8 mouse cellular contexts compared by ENCODE assay signal in the genomic region with DNA sequence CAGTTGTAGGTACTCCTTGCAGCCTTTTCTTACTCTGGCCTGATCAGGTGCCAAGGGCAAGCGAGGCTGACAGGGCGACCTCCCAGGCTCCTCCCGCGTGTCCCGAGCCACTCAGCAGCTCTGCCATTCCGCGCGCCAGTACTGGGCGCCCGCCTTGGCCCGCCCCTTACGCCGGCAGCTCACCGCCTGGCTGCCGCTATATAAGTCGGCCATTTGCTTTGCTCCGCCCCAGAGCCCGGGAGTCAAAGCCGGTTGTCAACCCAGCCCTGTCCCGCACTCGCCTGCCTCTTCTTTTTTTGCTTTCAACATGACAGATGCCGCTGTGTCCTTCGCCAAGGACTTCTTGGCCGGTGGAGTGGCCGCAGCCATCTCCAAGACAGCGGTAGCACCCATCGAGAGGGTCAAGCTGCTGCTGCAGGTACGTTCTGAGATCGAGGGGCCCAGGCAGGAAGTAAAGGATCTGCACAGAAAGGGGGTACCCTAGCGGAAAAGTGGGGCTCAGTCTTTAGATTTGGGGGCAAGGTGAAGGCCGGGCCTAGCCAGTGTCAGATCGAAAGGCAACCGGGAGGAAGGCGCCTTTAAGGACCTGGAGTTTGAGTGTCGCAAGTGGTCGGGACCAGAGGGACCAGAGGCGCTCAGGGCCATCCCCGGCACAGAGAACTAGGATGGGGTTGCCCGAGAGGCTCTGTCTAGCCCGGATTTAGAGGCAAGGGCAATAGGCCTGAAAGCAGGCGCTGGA. TPM values are rescaled to one million over a fixed set of nuclear protein-coding genes. Genes with fewer than 3 reads are reported as not detected.
DNase-seq lines count a peak whose midpoint lies in the region; ATAC-seq and TF ChIP-seq lines count a peak whose summit lies in the region.

A gene (plus strand): TSS at position 228 of the 739 bp plus-strand sequence.

- no peaks in the 10 kb centered on the region for H3K27me3 ChIP-seq in intestine, postnatal 0 days (replicated peaks; ENCODE audit: control insufficient read depth, insufficient read depth, low read length)
- H3K27me3 ChIP-seq in midbrain, embryonic 10.5 days (ENCODE audit: low read depth, poor library complexity, severe bottlenecking): no peaks in the 10 kb centered on the region

- ATAC-seq in intestine, postnatal 0 days: peak; percentile 90

- peak within 1 kb of the TSS; percentile 59 for H3K4me2 ChIP-seq in intestine, postnatal 0 days (replicated peaks; ENCODE audit: low read depth)

- peak within 1 kb of the TSS; percentile 67 for H3K4me3 ChIP-seq in intestine, postnatal 0 days (ENCODE audit: low read depth, low read length)
- H3K4me3 ChIP-seq in midbrain, embryonic 10.5 days: peak within 1 kb of the TSS; percentile 69

- DNase-seq in adrenal gland, adult 8-10 months: peak; percentile 83
- DNase-seq in embryo, embryonic 9.5 days (ENCODE audit: extremely low spot score): peak; percentile 81
- no peak for DNase-seq in gonadal fat pad, adult 2 months (ENCODE audit: low read depth)
- peak; percentile 77 to 82 for DNase-seq in left cerebral cortex, postnatal 36 days (ENCODE audit: low spot score in 2 of 2)
- DNase-seq in midbrain, embryonic 10.5 days (ENCODE audit: low spot score): peak; percentile 82
- peak; percentile 73 for DNase-seq in right cerebral cortex, postnatal 4 days
- DNase-seq in yolk sac, embryonic 10.5 days (ENCODE audit: low spot score): peak; percentile 82

- H3K27ac ChIP-seq in intestine, postnatal 0 days (ENCODE audit: low read depth, low read length): peak within 1 kb of the TSS; percentile 97
- H3K27ac ChIP-seq in midbrain, embryonic 10.5 days (replicated peaks): peak within 1 kb of the TSS; percentile 89

- peak within 1 kb of the TSS; percentile 77 for H3K9ac ChIP-seq in intestine, postnatal 0 days (ENCODE audit: low read depth, low read length)

- H3K9me3 ChIP-seq in intestine, postnatal 0 days (ENCODE audit: control insufficient read depth): no peaks in the 10 kb centered on the region
- peaks cover 8% of the 10 kb centered on the region; the same call in 1 of the 2 replicates for H3K9me3 ChIP-seq in midbrain, embryonic 10.5 days (replicated peaks)

- intact Hi-C loops in left cerebral cortex, postnatal 36 days (cut with DNase I): no loop called here

- TF ChIP-seq CTCF in intestine, postnatal 0 days (IDR thresholded peaks at IDR 0.05; ENCODE audit: low read depth): no peak

- WGBS in intestine, postnatal 0 days: 23% methylated on average over 40 of the region's 41 CpGs
- 19% methylated on average over 41 of the region's 41 CpGs for WGBS in midbrain, embryonic 10.5 days

- no peaks in the 10 kb centered on the region for H3K4me1 ChIP-seq in intestine, postnatal 0 days (replicated peaks; ENCODE audit: control insufficient read depth, insufficient read depth, low read length)
- peaks cover 13% of the 10 kb centered on the region for H3K4me1 ChIP-seq in midbrain, embryonic 10.5 days

- peaks cover 9% of the 10 kb centered on the region; the same call in 1 of the 2 replicates for H3K36me3 ChIP-seq in intestine, postnatal 0 days (ENCODE audit: control insufficient read depth, insufficient read depth)
- H3K36me3 ChIP-seq in midbrain, embryonic 10.5 days: peaks cover 20% of the 10 kb centered on the region

RNA-seq across cellular contexts. Expression of the gene that starts here (rescaled TPM):
- 100 to 1,000 TPM; 317 to 419 (median 366) TPM for total RNA-seq in adrenal gland, adult 8-10 months (2022)
- polyA plus RNA-seq in gonadal fat pad, adult 2 months (2012; rRNA removed): 543 and 651 TPM in 2 replicates
- polyA plus RNA-seq in intestine, postnatal 0 days (2015; fragmentation: Nextera tagmentation; extraction: Ambion mirVana): 1,696 and 1,837 TPM in 2 replicates
- total RNA-seq in left cerebral cortex, postnatal 36 days (2021): 100 to 1,000 TPM; 312 to 340 TPM
- 854 and 880 TPM in 2 replicates for polyA plus RNA-seq in midbrain, embryonic 10.5 days (2016; fragmentation: Nextera tagmentation; extraction: Ambion mirVana)
